Mouse (Mus musculus) megakaryocyte, adult 5-6 weeks (primary cell): ENCODE measurements at regions not wholly inside any gene's neighbourhood (a gene's known extent, or its start where the extent isn't known, plus 50 kb on each side); places are given as distances from the start of the nearest gene placed in this dataset.
"Not testable (repeated sequence)": the region's sequence is repeated elsewhere in the genome, so short reads cannot be mapped to it uniquely, and the experiment has no call there.

Experiments
- ATAC-seq: 2 replicates; pipeline ENCODE4 v1.8.0; 2016; ENCODE audit warnings: mild to moderate bottlenecking, inconsistent platforms; ENCODE audit not compliant: poor library complexity, severe bottlenecking

DNA sequence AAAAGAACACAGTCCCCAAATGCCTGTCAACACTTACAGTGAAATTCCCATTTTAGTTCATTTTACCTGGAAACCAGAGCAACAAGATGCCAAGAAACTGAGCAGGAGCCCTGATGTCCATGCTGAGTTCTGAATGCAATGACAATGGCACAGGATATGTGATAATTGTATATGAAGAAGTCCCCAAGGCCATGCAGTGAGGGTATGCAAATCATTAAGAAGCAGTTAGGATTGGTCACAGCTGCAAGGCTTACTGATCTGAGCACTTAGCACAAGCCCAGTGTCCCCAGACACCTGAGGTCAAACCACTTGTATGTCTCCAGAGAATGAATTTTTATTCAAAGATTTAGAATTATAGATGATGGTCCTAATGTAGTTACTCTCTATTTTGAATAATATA lies 419.0 kb upstream of the Tacstd2 start:
- ATAC-seq: not testable (repeated sequence)

DNA sequence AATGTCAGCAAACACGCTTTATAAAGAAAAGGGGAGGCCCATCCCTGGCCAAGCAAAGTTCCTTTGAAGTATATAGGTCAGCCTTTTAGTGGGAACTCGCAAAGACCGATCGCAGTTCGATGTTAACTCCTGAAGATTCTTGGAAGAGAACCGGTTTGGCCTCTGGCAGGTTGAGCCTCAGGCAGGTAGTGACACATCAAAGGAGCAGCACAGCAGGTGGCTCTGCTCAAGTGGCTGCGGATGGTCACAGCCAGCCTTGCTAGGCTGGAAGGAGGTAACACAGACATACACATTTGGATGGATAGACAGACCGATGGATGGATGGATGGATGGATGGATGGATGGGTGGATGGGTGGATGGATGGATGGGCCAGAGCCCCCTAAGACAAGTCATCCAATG lies 395.9 kb upstream of the Tacstd2 start:
- not testable (repeated sequence) for ATAC-seq

- ATAC-seq: no peak
Measured at GRCm38 (mm10) chr6:67922537-67922936, 386.9 kb upstream of the Tacstd2 start.

DNA sequence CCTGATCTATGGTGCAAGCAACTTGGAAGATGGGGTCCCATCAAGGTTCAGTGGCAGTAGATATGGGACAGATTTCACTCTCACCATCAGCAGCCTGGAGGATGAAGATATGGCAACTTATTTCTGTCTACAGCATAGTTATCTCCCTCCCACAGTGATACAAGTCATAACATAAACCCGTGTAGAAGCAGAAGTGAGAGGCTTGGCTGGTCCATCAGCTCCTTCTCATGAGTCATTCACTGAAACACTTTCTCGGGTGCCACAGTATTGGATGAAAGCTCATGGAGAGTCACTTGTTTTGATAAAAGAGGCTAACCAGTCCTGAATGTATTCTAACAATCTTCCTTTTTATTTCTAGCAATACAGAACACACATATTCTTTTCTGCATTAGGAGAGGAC lies 378.3 kb upstream of the Tacstd2 start:
- ATAC-seq: no peak

DNA sequence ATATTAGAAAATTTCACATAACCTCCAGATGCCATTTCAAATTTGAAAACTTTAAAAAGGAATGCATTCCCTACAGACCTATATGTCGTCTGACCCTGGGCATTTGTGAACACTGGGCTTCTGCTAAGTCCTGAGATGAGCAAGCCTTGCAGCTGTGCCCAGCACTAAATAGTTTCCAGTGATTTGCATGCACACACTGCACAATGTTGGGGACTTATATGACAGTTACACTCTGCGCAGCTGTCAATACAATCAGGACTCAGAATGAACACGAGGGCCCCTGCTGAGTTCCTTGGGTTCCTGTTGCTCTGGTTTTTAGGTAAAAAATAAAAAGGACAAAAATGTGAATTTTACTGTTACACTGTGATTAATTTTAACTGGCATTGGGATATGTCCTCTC lies 377.7 kb upstream of the Tacstd2 start:
- ATAC-seq: no peak

GRCm38 (mm10) chr6:67896495-67896894 lies 360.9 kb upstream of the Tacstd2 start:
- ATAC-seq: no peak

DNA sequence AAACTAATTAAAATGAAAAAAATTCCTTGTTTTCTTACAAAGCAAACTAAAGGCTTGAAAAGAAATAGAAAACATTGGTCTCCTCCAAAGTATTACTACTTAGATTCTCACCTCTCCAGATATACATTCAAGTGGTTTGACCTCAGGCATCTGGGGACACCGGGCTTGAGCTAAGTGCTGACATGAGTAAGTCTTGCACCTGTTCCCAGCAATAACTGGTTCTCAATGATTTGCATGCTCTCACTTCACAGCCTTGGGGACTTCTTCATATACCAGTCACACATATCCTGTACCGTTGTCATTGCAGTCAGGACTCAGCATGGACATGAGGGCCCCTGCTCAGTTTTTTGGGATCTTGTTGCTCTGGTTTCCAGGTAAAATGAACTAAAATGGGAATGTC lies 360.3 kb upstream of the Tacstd2 start:
- ATAC-seq: no peak

GRCm38 (mm10) chr6:67887586-67887985 lies 352.0 kb upstream of the Tacstd2 start:
- no peak for ATAC-seq

- ATAC-seq: no peak
Measured at GRCm38 (mm10) chr6:67884893-67885292, 349.3 kb upstream of the Tacstd2 start.

DNA sequence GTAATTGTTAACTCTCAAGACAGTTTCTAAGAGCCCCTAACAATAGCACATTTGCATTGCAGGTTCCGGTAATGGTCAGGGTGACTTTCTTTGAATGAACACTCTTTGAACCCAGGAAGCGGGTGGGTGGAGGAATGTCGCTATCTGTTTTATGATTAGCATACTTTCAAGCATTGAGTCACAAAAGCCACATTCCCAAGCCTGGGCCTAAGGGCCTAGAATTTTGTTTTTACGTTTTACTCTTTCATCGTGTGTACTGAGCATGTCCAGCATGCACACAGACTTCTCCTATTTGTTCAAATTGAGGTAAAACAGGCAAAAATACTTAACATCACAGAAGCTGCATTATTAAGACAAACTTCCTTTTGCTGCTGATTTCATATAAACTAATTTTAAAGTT lies 345.9 kb upstream of the Tacstd2 start:
- not testable (repeated sequence) for ATAC-seq

GRCm38 (mm10) chr6:67857945-67858344 lies 322.3 kb upstream of the Tacstd2 start:
- ATAC-seq: not testable (repeated sequence)

GRCm38 (mm10) chr6:67839486-67839885 lies 303.9 kb upstream of the Tacstd2 start:
- ATAC-seq: not testable (repeated sequence)

- ATAC-seq: peak; percentile 52; the same call in 1 of the 2 replicates
Measured at GRCm38 (mm10) chr6:67812478-67812877, 276.9 kb upstream of the Tacstd2 start.

DNA sequence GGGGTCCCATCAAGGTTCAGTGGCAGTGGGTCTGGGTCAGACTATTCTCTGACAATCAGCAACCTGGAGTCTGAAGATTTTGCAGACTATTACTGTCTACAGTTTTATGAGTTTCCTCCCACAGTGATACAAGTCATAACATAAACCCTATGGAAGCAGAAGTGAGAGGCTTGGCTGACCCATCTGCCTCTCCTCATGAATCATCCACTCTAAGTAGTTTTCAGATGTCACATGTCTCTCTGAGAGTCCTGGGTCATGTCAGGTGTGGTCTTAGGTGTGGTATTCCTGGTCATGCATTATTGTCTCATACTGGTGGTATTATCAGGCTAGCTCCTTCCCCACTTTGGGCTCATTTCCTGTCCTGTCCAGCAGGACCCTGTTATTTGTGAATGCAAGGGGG lies 255.8 kb upstream of the Tacstd2 start:
- ATAC-seq: no peak

DNA sequence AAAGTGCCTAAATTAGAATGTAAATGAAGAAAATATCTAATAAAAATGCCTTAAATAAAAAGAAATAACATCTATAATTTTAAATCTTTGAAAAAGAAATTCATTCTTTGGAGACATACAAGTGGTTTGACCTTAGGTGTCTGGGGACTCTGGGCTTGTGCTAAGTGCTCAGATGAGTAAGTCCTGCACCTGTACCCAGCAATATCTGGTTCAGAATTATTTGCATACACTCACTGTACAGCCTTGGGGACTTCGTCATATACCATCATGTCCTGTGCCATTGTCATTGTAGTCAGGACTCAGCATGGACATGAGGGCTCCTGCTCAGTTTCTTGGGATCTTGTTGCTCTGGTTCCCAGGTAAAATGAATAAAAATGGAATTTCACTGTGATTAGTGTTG lies 255.1 kb upstream of the Tacstd2 start:
- ATAC-seq: no peak

DNA sequence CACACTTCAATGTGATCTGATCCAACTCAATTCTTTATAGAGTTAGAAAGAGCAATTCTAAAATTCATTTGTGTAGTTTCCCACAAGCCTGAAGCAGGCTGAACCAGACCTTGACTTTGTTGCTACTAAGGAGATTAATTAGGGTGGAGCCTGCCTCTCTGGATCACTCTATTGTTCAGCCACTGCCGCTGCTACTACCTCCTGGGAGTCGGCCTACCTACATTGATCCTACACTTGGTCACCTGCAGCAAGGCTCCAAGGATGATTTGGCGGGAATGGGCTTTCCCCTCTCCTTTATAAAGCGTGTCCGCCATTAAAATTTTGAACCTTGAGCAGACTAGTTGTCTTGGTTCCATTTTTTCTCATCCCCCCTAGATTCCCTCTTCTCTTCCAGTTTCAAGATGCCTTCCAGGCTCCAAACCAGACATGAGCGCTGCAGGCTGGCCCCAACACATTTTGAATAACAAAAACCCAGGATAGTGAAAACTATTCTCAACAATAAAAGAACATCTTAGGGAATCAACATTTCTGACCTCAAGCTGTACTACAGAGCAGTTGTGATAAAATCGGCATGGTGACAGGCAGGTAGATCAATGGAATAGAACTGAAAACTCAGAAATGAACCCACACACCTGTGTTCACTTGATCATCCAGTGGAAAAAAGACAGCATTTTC lies 251.6 kb upstream of the Tacstd2 start:
- ATAC-seq: no peak

DNA sequence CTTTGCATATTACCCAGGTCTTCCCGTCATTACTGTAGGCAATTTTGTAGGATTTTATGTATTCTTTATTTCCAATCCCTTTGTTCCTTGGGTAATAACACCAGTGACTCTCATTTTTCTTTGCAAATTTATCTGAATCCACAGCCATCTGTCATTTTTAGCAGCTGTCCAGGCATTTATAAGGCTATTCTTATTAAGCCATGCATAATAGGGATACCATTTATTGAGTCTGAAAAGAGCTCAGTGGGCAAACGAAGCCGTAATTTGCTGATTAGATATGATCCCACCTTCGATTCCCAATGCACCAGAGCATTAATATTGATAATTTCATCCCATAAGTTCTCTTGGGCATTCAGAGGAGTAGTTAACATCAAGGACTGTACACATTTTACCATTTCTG lies 243.3 kb upstream of the Tacstd2 start:
- ATAC-seq: no peak

DNA sequence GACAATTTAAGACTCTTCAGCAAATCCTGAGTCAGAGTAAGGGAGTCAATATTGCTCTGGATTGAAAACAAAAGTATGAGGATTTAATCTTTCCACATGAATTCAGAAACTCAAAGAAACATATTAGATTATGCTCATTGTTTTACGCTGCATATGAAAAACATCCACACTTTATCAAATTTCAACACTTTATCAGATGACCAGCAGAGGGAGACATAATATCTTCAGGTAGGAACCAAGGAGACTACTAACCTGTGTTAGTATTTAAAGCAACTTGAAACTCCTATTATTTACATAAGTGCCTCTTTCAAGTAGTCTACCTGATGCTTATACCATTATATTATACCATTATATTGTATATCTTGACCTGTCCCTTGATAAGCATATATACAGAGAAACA lies 218.5 kb upstream of the Tacstd2 start:
- ATAC-seq: not testable (repeated sequence)

DNA sequence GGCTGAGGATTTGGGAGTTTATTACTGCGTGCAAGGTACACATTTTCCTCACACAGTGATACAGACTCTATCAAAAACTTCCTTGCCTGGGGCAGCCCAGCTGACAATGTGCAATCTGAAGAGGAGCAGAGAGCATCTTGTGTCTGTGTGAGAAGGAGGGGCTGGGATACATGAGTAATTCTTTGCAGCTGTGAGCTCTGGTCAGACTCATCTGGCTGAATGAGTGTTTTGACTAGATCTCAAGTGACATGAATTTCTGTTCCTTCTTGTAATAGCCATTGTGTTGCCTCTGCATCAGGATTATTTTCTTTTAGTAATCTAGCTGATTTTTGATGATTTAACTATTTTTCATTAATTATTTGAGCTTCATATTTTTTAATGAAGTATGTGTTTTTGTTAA lies 190.0 kb upstream of the Tacstd2 start:
- no peak for ATAC-seq

DNA sequence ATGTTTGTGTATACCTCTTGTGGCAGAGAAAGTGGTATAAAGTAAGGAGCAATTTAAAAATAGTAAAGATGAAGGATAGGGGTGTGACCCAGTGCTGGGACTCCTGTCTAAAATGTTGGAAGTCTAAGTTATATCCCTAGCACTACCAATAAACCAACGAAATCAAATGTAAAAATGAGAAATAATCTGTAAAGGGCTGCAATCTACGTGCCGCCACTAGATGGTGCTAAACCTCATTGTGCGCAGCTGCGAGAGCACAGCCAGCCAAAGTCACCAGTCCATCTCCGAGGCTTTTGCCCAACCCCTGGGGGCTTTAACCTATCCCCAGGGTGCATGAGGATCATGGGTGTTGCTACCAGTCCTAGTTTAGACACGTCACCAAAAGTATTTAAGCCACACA lies 163.4 kb upstream of the Tacstd2 start:
- not testable (repeated sequence) for ATAC-seq

GRCm38 (mm10) chr6:67690997-67691396 lies 155.4 kb upstream of the Tacstd2 start:
- not testable (repeated sequence) for ATAC-seq

DNA sequence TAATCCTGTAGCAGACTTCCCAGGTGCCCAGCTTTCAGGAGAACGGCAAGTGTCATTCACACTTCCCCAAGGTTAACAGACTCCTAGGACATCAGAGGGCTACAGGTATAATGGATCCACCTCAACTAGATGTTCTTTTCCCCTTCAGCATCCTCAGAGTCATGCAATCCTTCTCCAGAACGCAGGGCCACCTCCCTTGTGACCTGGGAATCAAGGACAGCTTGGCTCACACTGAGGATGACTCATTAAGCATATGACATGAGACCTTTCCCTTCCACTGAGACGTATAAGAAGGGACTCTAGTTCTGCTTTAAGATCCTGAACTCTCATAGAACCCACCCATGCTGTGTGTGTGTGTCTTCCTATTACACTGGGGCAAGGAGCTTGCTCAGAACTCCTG lies 147.5 kb upstream of the Tacstd2 start:
- 0 out of 2 replicates have a peak, but pooled peaks have one; percentile 34 for ATAC-seq

DNA sequence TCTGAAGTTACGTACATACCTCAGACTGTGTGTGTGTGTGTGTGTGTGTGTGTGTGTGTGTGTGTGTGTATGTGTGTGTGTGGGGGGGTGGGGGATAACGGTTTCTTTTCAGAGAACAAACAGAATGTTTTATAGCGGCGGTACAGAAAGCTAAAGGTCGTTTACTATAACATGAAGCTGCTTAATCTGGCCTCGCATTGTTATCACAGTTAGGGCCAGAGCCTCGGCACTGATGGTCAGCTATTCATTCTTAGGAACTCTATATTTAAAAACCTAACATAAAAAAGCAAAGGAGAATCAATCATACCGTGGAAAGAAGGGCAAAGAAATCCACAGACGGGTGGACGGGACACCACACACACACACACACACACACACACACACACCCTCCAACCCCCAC lies 146.0 kb upstream of the Tacstd2 start:
- not testable (repeated sequence) for ATAC-seq
